Mouse (Mus musculus) CH12.LX (cell line): ENCODE measurements around the gene Elavl3.

Source experiments
- CTCF ChIP-seq, 2 experiments: IDR thresholded peaks in 1 of 2; conservative IDR thresholded peaks in 1 of 2; 2 replicates each; pipeline ENCODE4 v1.5.1; 2011 to 2012; ENCODE audit warnings: low read depth in 2 of 2, low read length in 2 of 2, improper control_type of control experiment in 1 of 2, inconsistent platforms in 1 of 2, mild to moderate bottlenecking in 1 of 2, moderate library complexity in 1 of 2
- EP300 ChIP-seq: IDR thresholded peaks from 2 replicates; pipeline ENCODE4 v1.6.1; 2011; ENCODE audit warnings: low read length, improper control_type of control experiment
- GABPA ChIP-seq: IDR thresholded peaks from 2 replicates; pipeline ENCODE4 v1.6.1; 2012; ENCODE audit warnings: low read depth, low read length, improper control_type of control experiment, inconsistent platforms; ENCODE audit not compliant: insufficient replicate concordance
- MAFK ChIP-seq: IDR thresholded peaks from 2 replicates; pipeline ENCODE4 v1.6.1; 2011; ENCODE audit warnings: low read length, improper control_type of control experiment; ENCODE audit not compliant: insufficient replicate concordance
- MAZ ChIP-seq: IDR thresholded peaks from 2 replicates; pipeline ENCODE4 v1.6.1; 2012; ENCODE audit warnings: low read depth, mild to moderate bottlenecking, inconsistent platforms, low read length, improper control_type of control experiment, moderate library complexity
- MEF2A ChIP-seq: IDR thresholded peaks from 2 replicates; pipeline ENCODE4 v1.6.1; 2014; ENCODE audit warnings: low read depth, mild to moderate bottlenecking, inconsistent platforms, low read length, improper control_type of control experiment, borderline replicate concordance
- MYC ChIP-seq: IDR thresholded peaks from 2 replicates; pipeline ENCODE4 v1.6.1; 2011; ENCODE audit warnings: low read depth, mild to moderate bottlenecking, improper control_type of control experiment, low read length
- POLR2A ChIP-seq: IDR thresholded peaks from 2 replicates; pipeline ENCODE4 v1.6.1; 2011; ENCODE audit warnings: low read depth, mild to moderate bottlenecking, improper control_type of control experiment, low read length
- RCOR1 ChIP-seq: conservative IDR thresholded peaks from 2 replicates; pipeline ENCODE4 v1.6.1; 2012; ENCODE audit warnings: low read depth, mild to moderate bottlenecking, inconsistent platforms, low read length, improper control_type of control experiment
- TBP ChIP-seq: conservative IDR thresholded peaks from 2 replicates; pipeline ENCODE4 v1.6.1; 2011; ENCODE audit warnings: low read depth, low read length, improper control_type of control experiment
- ZNF384 ChIP-seq: IDR thresholded peaks from 2 replicates; pipeline ENCODE4 v1.6.1; 2012; ENCODE audit warnings: low read depth, low read length, improper control_type of control experiment, inconsistent platforms

DNA sequence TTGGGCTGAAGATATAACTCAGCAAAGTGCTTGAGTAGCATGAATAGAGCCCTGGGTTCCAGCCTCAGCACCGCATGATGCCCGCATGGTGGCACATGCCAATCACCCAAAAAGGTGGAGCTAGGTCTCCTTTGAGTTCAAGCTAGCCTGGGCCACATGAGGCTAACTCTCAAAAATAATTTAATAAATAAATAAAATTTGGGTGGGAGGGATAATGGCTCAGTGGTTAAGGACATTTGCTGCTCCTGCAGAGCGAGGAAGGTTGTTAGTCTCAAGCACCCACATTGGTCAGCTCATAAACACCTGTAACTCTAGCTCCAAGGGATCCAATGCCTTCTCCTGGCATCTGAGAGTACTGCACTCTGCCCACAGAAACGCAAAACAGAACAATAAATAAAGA lies 50.2 kb downstream of the Elavl3 start:
- TF ChIP-seq MYC, result no peak
- no peak for TF ChIP-seq GABPA
- no peak for TF ChIP-seq CTCF (conservative IDR thresholded peaks at IDR 0.05 in 1 of 2, IDR thresholded peaks at IDR 0.05 in 1 of 2; ENCODE audit: low read depth in 2 of 2, low read length in 2 of 2)
- no peak for TF ChIP-seq ZNF384
- no peak for TF ChIP-seq RCOR1
- no peak for TF ChIP-seq POLR2A
- no peak for TF ChIP-seq MEF2A
- no peak for TF ChIP-seq MAZ
- TF ChIP-seq TBP, result no peak
- TF ChIP-seq MAFK, result no peak
- TF ChIP-seq EP300, result no peak
